Mouse (Mus musculus): ENCODE measurements at regions not wholly inside any gene's neighbourhood (a gene's known extent, or its start where the extent isn't known, plus 50 kb on each side); places are given as distances from the start of the nearest gene placed in this dataset.

- TF ChIP-seq USF1 (IDR thresholded peaks at IDR 0.05; ENCODE audit: low read depth, low read length) = no peak
- no peak for TF ChIP-seq CTCF (IDR thresholded peaks at IDR 0.05 in 2 of 3, conservative IDR thresholded peaks at IDR 0.05 in 1 of 3; ENCODE audit: control insufficient read depth in 1 of 3, insufficient read depth in 1 of 3, low read depth in 2 of 3, low read length in 3 of 3, poor library complexity in 1 of 3, severe bottlenecking in 1 of 3)
- no peak for TF ChIP-seq EP300 (IDR thresholded peaks at IDR 0.05; ENCODE audit: low read depth in 1 of 2, low read length in 2 of 2)
- no peak for TF ChIP-seq MEF2A (IDR thresholded peaks at IDR 0.05; ENCODE audit: extremely low read depth, insufficient replicate concordance, low read depth, low read length, poor library complexity, severe bottlenecking)
- no peak for TF ChIP-seq POLR2A (IDR thresholded peaks at IDR 0.05; ENCODE audit: control insufficient read depth in 1 of 2, insufficient read depth in 1 of 2, low read depth in 1 of 2, low read length in 2 of 2, poor library complexity in 1 of 2)
- TF ChIP-seq TCF12 (IDR thresholded peaks at IDR 0.05; ENCODE audit: low read depth, low read length) = no peak
Observed at GRCm38 (mm10) chr6:73401059-73401458, 68.4 kb downstream of the 4931417E11Rik start.

Measured in MEL (cell line).